Mouse (Mus musculus): ENCODE measurements at regions not wholly inside any gene's neighbourhood (a gene's known extent, or its start where the extent isn't known, plus 50 kb on each side); places are given as distances from the start of the nearest gene placed in this dataset.
"Not testable (repeated sequence)": the region's sequence is repeated elsewhere in the genome, so short reads cannot be mapped to it uniquely, and the experiment has no call there.

DNA sequence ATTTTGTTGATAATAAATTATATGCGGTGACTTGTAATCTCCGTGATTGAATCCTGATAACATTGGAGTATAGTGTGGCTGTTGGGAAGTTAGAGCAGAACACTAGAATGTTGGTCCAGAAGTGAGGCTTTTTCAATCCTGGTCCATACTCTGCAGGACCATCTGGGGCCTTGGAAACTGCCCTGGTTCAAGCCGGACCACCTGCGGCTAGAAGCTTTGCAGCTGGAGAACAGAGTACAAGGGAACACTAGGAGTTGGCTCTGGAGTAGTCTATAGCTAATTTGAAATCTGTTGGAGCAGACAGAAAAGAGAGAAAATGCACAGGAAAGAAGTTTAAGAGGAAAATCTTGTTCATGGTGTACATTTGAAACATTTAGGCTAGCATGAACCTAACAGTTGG lies 79.0 kb downstream of the Casp12 start:
- DNase-seq = no peak

GRCm38 (mm10) chr9:5448180-5448579 lies 103.0 kb downstream of the Casp12 start:
- no peak for DNase-seq

DNA sequence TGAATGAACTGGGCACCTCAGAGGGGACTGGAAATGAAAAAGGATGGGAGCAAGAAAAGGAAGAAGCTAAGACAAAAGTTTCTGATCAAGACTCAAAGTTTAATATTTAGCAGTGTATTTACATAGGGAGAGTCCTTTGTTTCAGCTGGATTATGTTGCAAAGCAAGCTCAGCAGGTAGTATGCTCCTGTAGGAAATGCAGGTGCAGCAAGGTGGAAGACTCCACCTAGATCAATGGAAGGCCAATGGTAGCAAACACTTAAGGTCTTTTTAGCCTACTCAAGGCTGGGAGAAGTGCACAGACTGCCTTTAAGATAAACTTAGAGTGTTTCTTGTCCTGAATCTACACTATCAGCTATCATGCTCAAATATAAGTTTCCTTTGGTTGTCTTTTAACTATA lies 111.4 kb downstream of the Casp12 start:
- DNase-seq = no peak

- no peak for DNase-seq
Measured at GRCm38 (mm10) chr9:5472012-5472411, 126.8 kb downstream of the Casp12 start.

DNA sequence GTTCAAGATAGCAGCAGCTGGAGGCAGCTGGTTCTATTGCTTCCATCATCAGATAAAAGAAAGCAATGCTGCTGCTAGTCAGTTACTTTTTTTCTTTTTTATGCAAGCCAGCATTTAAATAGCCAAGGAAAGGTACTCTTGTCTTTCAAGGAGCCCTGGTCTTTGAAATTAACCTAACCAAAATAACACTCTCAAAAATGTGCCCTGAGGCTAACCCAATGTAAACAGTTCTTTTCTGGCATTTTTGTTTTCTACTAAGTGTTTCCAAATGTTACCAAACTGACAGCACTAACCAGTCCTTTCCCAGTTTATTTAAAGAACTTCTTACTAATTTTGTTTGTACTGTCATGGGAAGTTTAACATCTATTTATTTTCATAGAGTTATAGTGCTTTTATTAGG lies 129.0 kb downstream of the Casp12 start:
- no peak for DNase-seq

DNA sequence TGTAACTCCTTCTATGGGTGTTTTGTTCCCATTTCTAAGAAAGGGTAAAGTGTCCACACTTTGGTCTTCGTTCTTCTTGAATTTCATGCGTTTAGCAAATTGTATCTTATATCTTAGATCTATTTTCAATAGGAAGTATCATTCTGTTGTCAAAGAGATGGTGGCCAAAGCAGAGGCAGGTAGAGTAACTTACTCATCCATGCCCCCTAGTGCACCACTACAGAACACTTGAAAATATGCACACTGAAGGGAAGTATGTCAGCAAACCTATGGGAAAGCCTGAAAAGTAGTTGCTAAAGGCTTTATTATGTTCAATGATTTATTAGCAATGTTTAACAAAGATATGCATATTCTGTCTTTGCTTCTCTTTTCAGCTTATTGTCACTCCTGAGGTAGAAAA lies 140.0 kb downstream of the Casp12 start:
- no peak for DNase-seq

DNA sequence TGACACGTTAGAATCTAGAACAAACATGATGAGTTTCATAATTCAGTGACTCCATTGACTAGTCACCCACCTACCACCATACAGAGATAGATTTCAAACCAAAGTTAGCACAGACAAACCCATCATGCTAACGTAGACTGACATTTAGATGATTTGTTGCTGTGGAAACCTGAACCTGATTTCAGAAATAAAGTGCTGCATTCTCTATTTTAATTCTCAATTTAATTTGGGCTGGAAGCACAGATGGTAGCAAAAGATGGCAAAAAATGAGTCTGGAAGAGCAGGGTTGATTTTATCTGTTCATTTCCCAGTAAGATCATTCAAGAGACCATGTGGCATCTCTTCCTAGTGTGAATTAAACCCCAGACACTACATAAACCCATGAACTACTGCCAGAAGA lies 151.6 kb downstream of the Casp12 start:
- no peak for DNase-seq

DNA sequence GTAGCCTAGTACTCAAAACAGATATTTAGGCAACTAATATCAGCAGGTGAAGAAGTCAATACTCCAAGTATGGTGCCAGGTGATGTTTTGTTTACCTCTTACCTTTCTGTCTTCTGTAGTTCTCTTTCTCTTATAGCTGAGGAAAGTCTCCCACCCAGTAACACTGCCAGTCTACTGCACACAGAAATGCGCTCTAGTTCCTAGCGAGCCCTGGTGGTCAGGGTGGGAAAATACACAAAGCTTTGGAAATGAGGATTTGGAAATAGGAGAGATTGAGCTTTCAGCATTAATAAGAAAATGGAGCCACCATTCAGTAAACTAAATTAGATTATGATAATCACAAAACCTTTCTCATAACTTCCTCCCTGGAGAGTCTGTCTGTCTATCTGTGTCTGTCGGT lies 153.1 kb downstream of the Casp12 start:
- no peak for DNase-seq

- DNase-seq = no peak
Measured at GRCm38 (mm10) chr9:5525762-5526360, 180.6 kb downstream of the Casp12 start.

GRCm38 (mm10) chr9:5542604-5543003 lies 197.4 kb downstream of the Casp12 start:
- DNase-seq = no peak

DNA sequence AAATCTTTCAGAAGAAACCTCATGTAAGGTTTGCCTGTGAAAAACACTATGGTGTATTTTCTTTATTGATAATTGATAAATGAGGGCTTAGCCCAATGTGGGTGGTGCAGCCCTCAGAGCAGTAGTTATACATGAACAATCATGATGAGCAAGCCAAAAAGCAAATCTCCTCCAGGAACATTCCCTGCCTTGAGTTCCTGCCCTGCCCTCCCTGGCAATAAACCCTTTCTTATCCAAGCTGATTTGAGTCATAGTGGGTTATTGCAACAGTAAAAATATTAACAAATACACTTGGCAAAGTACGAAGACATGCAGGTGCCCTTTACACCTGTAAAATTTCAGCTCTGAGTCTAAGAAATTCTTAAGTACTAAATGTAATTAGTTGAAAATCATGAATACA lies 229.8 kb downstream of the Casp12 start:
- DNase-seq = no peak

DNA sequence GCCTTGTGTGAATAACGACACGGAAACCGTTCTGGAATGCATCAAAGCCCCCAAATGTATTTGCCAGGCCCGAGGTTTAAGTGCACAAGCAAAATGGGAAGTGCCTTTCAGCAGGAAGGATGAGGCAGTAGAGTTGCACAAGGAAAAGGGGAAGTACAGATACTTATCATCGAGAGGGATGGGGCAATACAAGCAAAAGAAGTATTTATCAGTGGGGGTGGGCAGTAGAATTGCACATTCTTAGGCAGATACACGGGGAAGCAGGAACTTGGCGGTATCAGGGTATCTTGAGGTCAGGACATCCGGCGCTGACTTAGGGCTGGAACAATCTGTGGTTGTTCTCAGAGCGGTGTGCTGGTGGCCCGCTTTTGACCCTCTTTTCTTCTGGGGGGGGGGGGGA lies 232.9 kb downstream of the Casp12 start:
- not testable (repeated sequence) for DNase-seq

DNA sequence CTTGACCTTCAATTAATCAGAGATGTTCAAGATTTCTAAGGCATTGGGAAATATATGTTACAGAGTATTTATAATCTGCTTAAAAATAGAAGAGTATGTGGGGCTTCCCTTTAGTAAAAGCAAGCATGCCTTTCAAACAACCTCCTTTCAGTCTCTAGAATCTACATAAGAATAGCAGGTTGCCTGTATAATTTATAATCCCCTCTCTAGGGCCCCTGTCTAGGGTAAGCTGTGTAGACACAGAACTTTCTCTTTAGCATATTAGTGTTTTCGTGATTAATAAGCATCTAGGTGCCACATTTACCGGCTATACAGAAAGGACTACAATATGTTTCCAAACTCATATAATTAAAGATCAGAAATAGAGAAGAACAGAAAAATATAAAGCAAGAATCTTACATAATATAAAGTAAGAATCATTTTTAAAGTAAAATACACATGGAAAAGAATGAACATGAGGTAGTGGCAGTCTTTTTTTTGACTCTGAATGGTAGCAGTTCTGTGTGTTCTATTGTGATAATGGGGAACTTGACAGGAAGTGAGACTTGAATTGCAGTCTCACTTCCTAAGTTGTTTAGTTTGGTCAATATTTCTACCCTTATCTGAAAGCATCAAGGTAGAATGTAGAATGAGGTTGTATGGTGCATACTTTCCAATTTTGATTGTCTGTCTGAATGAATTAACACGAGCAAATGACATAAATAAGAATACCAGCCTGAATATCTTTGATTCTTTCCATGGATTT lies 250.8 kb downstream of the Casp12 start:
- DNase-seq = no peak

DNA sequence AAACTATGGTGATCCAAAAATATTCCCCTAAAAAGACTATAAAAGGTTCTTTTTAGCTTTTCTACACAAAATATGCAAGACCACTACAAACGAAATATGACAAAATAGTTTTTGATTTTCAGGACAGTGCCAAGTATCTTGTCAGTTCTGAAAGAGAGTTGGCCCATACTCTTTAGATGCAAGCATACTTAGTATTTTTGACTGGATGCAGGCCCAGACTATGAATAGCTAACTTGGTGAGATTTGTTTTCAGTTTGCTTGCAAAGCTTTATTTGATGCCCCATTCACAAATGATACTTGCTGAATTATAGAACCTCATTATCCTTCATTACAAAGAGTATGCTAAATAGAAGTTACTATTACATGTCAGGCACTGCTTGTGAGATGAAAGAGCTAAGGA lies 258.8 kb downstream of the Casp12 start:
- no peak for DNase-seq

DNA sequence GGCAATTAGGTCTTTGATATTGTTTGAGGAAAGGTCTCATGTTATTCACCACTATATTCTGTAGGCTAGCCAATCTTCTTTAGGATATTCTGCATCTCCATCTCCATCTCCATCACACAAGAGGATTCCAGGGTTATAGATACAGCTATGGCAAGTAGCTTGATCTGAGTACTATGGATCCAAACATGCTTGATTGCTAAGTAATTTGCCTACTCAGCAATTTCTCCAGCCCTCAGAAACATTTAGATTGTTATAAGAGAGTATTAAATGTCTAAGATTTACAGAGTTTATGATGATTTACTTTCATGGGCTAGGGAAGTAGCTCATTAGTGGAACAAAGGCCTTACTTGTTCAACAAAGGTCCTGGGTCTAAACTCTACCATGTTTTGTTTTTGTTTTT lies 259.8 kb downstream of the Casp12 start:
- no peak for DNase-seq

DNA sequence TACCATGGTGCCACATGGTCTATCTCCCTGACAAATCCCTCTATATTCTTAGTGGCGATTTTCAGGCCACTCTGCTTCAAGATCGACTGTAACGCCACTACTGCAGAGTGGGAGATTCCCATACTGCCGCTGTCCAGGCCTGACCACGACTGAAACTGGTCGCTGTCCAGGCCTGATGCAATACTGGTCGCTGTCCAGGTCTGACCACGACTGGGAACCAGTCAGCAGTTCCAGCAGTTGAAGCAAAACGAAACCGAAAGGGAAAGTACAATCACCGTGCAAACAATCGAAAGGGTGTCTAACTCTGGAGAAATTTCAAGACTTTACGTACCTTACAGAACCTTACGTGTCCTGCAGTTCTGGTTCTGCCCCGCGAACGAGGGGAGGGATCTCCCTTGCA lies 271.5 kb downstream of the Casp12 start:
- no peak for DNase-seq

DNA sequence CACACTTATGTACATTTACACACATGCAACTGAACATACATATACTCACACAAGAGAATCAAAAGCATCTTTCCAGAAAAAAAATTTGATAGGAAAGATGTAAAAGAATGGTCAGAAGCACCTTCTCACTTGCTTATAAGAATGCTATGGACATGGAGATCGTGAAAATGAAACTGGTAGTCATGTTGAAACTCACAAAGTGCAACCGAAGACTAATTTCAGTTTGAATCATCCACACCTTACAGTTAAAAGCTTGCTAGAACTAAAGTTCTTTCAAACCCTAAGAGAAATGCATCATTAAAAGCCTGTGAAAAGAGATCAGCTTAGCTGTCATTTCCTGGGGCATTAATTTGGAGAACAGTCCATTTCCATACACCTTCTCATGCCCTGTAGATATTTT lies 278.2 kb downstream of the Casp12 start:
- no peak for DNase-seq

DNA sequence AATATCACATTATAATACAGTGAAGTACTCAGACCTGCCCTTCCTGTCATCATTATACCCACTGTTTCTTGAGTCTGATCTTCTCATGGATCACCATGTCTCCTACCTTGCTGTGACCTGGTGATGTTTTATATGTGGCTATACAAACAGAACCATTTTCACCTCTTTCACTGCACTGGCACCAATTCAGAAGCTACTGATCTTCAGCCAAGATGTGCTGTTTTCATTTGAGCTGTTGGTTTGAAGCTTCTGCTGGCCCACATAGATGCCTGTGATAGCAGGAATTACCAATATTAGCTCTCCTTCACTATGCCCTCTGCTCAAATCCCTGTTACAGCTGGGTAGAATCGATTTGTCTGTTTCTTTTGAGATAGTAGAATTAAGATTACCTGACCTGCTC lies 282.3 kb downstream of the Casp12 start:
- DNase-seq = no peak

DNA sequence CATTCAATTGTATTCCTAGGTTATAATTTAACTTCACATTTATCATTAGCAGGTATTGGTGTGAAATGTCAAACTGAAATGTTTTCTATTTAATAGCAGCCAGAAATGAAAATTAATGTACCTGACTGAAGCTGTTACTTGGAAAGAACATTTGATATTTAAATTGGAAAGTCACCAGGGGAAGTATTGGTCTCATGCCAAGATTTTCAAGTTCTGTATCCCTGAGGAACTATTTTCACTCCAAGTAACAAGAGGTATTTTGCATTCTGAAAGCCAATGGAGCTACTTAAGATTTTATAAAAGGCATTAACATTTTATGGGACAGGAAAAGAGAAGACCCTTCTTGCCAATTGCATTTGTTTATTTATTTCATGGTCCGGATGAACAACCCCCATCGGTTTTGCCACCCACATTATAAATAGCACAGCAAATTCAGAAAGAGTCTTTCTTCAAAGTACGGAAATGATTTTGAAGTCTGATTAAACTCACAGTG lies 289.3 kb downstream of the Casp12 start:
- no peak for DNase-seq

GRCm38 (mm10) chr9:5634969-5635368 lies 289.7 kb downstream of the Casp12 start:
- peak; percentile 32 for DNase-seq

DNA sequence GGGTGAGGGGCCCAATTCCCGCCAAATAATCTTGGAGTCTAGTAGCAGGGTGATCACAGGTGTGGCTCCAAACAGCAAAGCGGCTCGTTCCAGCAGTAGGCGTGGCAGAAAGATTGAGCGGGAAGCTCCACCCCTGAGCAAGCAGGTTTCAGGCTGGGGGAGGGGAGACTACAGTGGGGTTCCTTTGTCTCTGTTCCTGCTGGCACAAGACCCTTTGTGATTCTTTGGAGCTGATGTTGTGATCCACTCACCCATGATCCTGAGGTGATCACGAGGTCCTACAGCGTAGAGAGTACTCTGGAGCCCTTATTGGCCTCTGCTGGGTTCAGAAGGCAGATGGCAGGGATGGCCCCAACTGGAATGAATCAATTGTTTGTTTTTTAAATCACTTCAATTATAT lies 318.7 kb downstream of the Casp12 start:
- DNase-seq = no peak

- no peak for DNase-seq
Measured at GRCm38 (mm10) chr9:5673551-5673950, 328.3 kb downstream of the Casp12 start.

- DNase-seq = no peak
Measured at GRCm38 (mm10) chr9:5708482-5708881, 363.3 kb downstream of the Casp12 start.

DNA sequence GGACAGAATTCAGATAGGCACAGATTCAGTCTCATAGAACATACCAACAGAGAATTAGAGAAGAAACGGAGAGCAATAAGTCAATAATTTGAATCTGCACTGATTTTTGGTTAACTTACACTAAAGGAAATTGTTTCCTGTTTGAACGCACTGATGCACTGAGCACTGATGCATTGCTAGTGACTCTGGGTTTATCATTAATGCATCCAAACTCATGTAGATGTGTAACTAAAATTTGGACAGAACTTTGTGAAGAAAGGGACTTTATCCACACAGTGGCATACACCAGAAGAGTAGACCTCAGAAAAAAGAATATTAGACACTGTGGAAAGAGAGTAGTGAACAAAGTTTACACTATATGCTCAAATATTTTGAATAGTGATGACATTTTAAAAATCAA lies 364.2 kb downstream of the Casp12 start:
- DNase-seq = no peak

- DNase-seq = not testable (repeated sequence)
Measured at GRCm38 (mm10) chr9:5718585-5718984, 373.4 kb downstream of the Casp12 start.

Data from cerebellum, adult 8-10 months (tissue).